Mouse (Mus musculus) kidney, adult 8-10 months (tissue): ENCODE data around the gene Ift172.

Experiments
- DNase-seq, 2 experiments: peaks; one replicate each; pipeline ENCODE4 v3.0.0; 2022

The Ift172 gene

DNA sequence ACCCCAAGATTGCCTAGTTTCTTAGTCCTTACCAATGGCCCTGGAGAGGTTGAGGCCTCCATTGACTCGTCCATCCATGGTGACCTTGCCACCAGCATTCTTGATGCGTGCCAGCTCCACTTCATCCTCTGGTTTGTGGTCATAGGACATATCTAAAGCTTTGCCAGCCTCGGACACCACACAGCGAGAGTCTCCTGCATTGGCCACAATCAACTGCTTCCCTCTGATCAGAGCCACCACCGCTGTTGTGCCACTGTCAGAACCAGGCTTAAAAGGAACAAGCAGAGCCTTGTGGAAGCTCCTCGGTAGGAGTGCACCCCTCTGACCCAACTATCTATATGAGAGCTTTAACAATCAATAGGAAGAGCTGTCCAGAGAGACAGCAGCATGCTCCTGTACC is 86.5 kb downstream of the Ift172 start:
- DNase-seq, result no peak

GRCm38 (mm10) chr5:31203866-31204265 is 87.0 kb downstream of the Ift172 start:
- no peak for DNase-seq
